Mouse (Mus musculus): ENCODE data around the gene Ralgapa2.

DNA sequence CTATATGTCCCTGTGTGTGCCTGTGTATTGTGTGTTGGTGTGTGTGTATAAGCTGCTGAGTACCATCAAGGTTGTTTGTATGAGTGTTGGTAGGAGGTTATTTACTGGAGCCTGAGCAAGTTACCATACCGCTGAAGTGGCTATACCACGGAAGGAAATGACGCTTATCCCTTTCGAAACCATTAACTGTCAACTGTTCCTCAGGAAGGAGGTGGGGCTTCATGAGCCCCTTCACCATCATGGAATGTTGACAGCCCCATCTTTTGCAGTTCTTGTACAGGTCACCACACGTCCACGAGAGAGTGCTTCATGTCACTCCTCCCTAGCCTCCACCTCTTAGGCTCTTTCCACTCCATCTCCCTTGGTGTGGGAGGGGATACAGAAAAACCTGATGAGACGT, 314.2 kb downstream of the Ralgapa2 start:
- no peak for TF ChIP-seq CTCF (IDR thresholded peaks at IDR 0.05; ENCODE audit: borderline replicate concordance, insufficient read depth, low read length)
- TF ChIP-seq POLR2A (IDR thresholded peaks at IDR 0.05; ENCODE audit: low read depth, low read length) = no peak
